8 mouse cellular contexts compared by ENCODE assay signal in genomic region chr19:10868623-10869141, GRCm38 (mm10). TPM values are rescaled to one million over a fixed set of nuclear protein-coding genes. Genes with fewer than 3 reads are reported as not detected.
DNase-seq lines count a peak whose midpoint lies in the region; ATAC-seq lines count a peak whose summit lies in the region.

No protein-coding gene starts in this region.

- H3K27me3 ChIP-seq in embryonic facial prominence, embryonic 14.5 days (replicated peaks; ENCODE audit: control insufficient read depth, insufficient read depth, low read length) = no peaks in the 10 kb centered on the region
- H3K27me3 ChIP-seq in limb, embryonic 12.5 days = no peaks in the 10 kb centered on the region

- H3K27ac ChIP-seq in embryonic facial prominence, embryonic 14.5 days (replicated peaks; ENCODE audit: low read depth, low read length) = peak overlapping the region; percentile 87
- peak overlapping the region; percentile 92 for H3K27ac ChIP-seq in limb, embryonic 12.5 days

- peaks cover 17% of the 10 kb centered on the region for H3K4me1 ChIP-seq in embryonic facial prominence, embryonic 14.5 days (ENCODE audit: control insufficient read depth, insufficient read depth, low read length)
- H3K4me1 ChIP-seq in limb, embryonic 12.5 days (replicated peaks) = peaks cover 26% of the 10 kb centered on the region

- H3K4me2 ChIP-seq in embryonic facial prominence, embryonic 14.5 days (ENCODE audit: low read depth, low read length) = peak overlapping the region; percentile 85
- H3K4me2 ChIP-seq in limb, embryonic 12.5 days = peak overlapping the region; percentile 91

- peak overlapping the region; percentile 85 for H3K4me3 ChIP-seq in embryonic facial prominence, embryonic 14.5 days (ENCODE audit: low read depth, low read length)
- H3K4me3 ChIP-seq in limb, embryonic 12.5 days (replicated peaks) = peak overlapping the region; percentile 83

- peaks cover 64% of the 10 kb centered on the region for H3K36me3 ChIP-seq in embryonic facial prominence, embryonic 14.5 days (ENCODE audit: control insufficient read depth, insufficient read depth, low read length)
- H3K36me3 ChIP-seq in limb, embryonic 12.5 days = peaks cover 67% of the 10 kb centered on the region

- ATAC-seq in frontal cortex, adult (ENCODE audit: low TSS enrichment) = peak; percentile 21
- peak; percentile 10; the same call in 1 of the 2 replicates for ATAC-seq in embryonic facial prominence, embryonic 14.5 days (ENCODE audit: low read depth)
- no peak for ATAC-seq in limb, embryonic 12.5 days (ENCODE audit: insufficient number of reproducible peaks, insufficient read depth, low FRiP score, low TSS enrichment, low read depth)

- WGBS in embryonic facial prominence, embryonic 14.5 days = under 1% methylated on average over 17 of the region's 17 CpGs
- under 1% methylated on average over 17 of the region's 17 CpGs for WGBS in limb, embryonic 12.5 days

- no peaks in the 10 kb centered on the region for H3K9me3 ChIP-seq in embryonic facial prominence, embryonic 14.5 days (ENCODE audit: control insufficient read depth, low read length)
- no peaks in the 10 kb centered on the region for H3K9me3 ChIP-seq in limb, embryonic 12.5 days

- no peak for DNase-seq in frontal cortex, postnatal 25 days (ENCODE audit: low spot score in 2 of 2)
- DNase-seq in 3T3-L1 (ENCODE audit: low read depth, low spot score) = peak; percentile 37
- no peak for DNase-seq in embryonic facial prominence, embryonic 14.5 days (ENCODE audit: low spot score)
- peak; percentile 49 for DNase-seq in retina, postnatal 1 day
- DNase-seq in ovary, postnatal 10 days (ENCODE audit: low spot score) = no peak
- no peak for DNase-seq in lung, postnatal 36 days

- peak overlapping the region; percentile 90 for H3K9ac ChIP-seq in embryonic facial prominence, embryonic 14.5 days (ENCODE audit: low read depth, low read length)
- H3K9ac ChIP-seq in limb, embryonic 12.5 days (replicated peaks) = peak overlapping the region; percentile 90

RNA-seq across cellular contexts. Expression of gene Tmem132a, which starts 1.1 kb away (rescaled TPM):
- polyA plus RNA-seq in embryonic facial prominence, embryonic 14.5 days (2014; fragmentation: Nextera tagmentation; extraction: Ambion mirVana) = 58.5 and 67.8 TPM in 2 replicates
- 137 and 142 TPM in 2 replicates for polyA plus RNA-seq in limb, embryonic 12.5 days (2016; fragmentation: Nextera tagmentation; extraction: Ambion mirVana)

RNA-seq across cellular contexts. Expression of gene Tmem109, which starts 13.1 kb away (rescaled TPM):
- 131 and 137 TPM in 2 replicates for polyA plus RNA-seq in embryonic facial prominence, embryonic 14.5 days (2014; fragmentation: Nextera tagmentation; extraction: Ambion mirVana)
- polyA plus RNA-seq in limb, embryonic 12.5 days (2016; fragmentation: Nextera tagmentation; extraction: Ambion mirVana) = 68.7 and 73.7 TPM in 2 replicates

RNA-seq across cellular contexts. Expression of gene Prpf19, which starts 26.3 kb away (rescaled TPM):
- polyA plus RNA-seq in embryonic facial prominence, embryonic 14.5 days (2014; fragmentation: Nextera tagmentation; extraction: Ambion mirVana) = 41.9 and 46.1 TPM in 2 replicates
- polyA plus RNA-seq in limb, embryonic 12.5 days (2016; fragmentation: Nextera tagmentation; extraction: Ambion mirVana) = 44.9 and 50.3 TPM in 2 replicates

RNA-seq across cellular contexts. Expression of gene Slc15a3, which starts 29.2 kb away (rescaled TPM):
- polyA plus RNA-seq in embryonic facial prominence, embryonic 14.5 days (2014; fragmentation: Nextera tagmentation; extraction: Ambion mirVana) = 0.84 and 1.3 TPM in 2 replicates
- 0.23 and 0.44 TPM in 2 replicates for polyA plus RNA-seq in limb, embryonic 12.5 days (2016; fragmentation: Nextera tagmentation; extraction: Ambion mirVana)

RNA-seq across cellular contexts. Expression of gene Cd6, which starts 38.8 kb away (rescaled TPM):
- polyA plus RNA-seq in embryonic facial prominence, embryonic 14.5 days (2014; fragmentation: Nextera tagmentation; extraction: Ambion mirVana) = 0.07 TPM in 1 of 2 replicates, not detected in the other
- polyA plus RNA-seq in limb, embryonic 12.5 days (2016; fragmentation: Nextera tagmentation; extraction: Ambion mirVana) = not detected in 2 replicates

Comparison
In these comparisons a context has a peak if more than half of its experiments do, and no peak if none do; other contexts are left out.
1. DNase-seq: peak in 3T3-L1 (single experiment) and retina, postnatal 1 day (single experiment); none in frontal cortex, postnatal 25 days (0 of 2), embryonic facial prominence, embryonic 14.5 days (single experiment), ovary, postnatal 10 days (single experiment) and lung, postnatal 36 days (single experiment).